Mouse (Mus musculus) cortical plate, adult 2 months (tissue): ENCODE results near the gene Mvb12b.

Experiments
- CTCF ChIP-seq: fragments of 200-500 bp; IDR thresholded peaks from 2 replicates; pipeline ENCODE4 v1.5.1; 2011; ENCODE audit warnings: mild to moderate bottlenecking, control low read depth, low read length; ENCODE audit not compliant: insufficient read depth; ENCODE audit errors: extremely low read depth
- POLR2A ChIP-seq: fragments of 200-500 bp; IDR thresholded peaks from 2 replicates; pipeline ENCODE4 v1.6.1; 2011; ENCODE audit warnings: mild to moderate bottlenecking, low read length, control low read depth; ENCODE audit not compliant: insufficient read depth; ENCODE audit errors: extremely low read depth

DNA sequence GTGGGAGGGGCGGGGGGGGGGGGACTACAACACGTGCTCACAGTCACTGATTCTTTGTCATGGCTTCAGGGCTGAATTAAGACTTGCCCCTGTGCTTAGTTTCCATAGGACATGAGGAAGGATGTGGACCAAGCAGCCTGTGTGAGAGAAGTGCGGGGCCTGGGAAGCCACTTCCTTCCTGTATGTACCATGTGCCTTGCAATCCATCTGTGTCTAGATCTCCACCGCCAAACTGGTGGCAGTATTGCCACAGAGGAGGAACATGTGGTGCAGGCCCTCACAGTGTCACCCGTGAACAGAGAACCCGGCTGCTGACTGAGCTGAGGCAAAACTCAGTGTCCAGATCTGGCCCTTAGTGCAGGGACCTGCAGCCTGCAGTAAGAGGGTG, 132.1 kb downstream of the Mvb12b start:
- TF ChIP-seq CTCF (no peak), POLR2A (no peak)
